ENCODE assay signal across 10 mouse cellular contexts in genomic region chr15:79697011-79697410, GRCm38 (mm10). TPM values are rescaled to one million over a fixed set of nuclear protein-coding genes. Genes with fewer than 3 reads are reported as not detected.
DNase-seq lines count a peak whose midpoint lies in the region; ATAC-seq and TF ChIP-seq lines count a peak whose summit lies in the region.
"Had no signal": no experiment of that assay in that cellular context is flagged by ENCODE, and none has a peak within 500 bp of the region (broad histone marks: within the 10 kb centered on the region; RNA-seq: fewer than 3 reads in every experiment).

No protein-coding gene starts in this region.

- WGBS in neural tube, embryonic 13.5 days: 50% methylated on average over 6 of the region's 6 CpGs
- WGBS in forebrain, embryonic 13.5 days: 61% methylated on average over 6 of the region's 6 CpGs
- 62% methylated on average over 6 of the region's 6 CpGs for WGBS in kidney, embryonic 15.5 days
- WGBS in small intestine, adult 2 months: 55% methylated on average over 6 of the region's 6 CpGs

- TF ChIP-seq POLR2A in small intestine, adult 2 months (IDR thresholded peaks at IDR 0.05; ENCODE audit: low read depth, low read length): no peak

- H3K27ac ChIP-seq in neural tube, embryonic 13.5 days (replicated peaks): peak overlapping the region; percentile 61
- H3K27ac ChIP-seq in forebrain, embryonic 13.5 days: peak overlapping the region; percentile 80
- H3K27ac ChIP-seq in kidney, embryonic 15.5 days: peak overlapping the region; percentile 38; the same call in 1 of the 2 replicates
- H3K27ac ChIP-seq in small intestine, adult 2 months (ENCODE audit: insufficient read depth, low read depth, low read length): peak overlapping the region; percentile 28

- no peak overlapping the region; the same call in 1 of the 2 replicates for H3K9ac ChIP-seq in neural tube, embryonic 13.5 days
- H3K9ac ChIP-seq in forebrain, embryonic 13.5 days: no peak overlapping the region
- no peak overlapping the region for H3K9ac ChIP-seq in kidney, embryonic 15.5 days

- DNase-seq in neural tube, embryonic 10.5 days (ENCODE audit: extremely low spot score, low spot score): no peak
- DNase-seq in ovary, postnatal 10 days (ENCODE audit: low spot score): no peak
- no peak for DNase-seq in right cerebral cortex, postnatal 14 days
- DNase-seq in left cerebral cortex, adult 8-10 months (ENCODE audit: low spot score in 2 of 2): no peak
- DNase-seq: heart, postnatal 4 days had no signal

- ATAC-seq in neural tube, embryonic 13.5 days (ENCODE audit: low read depth): no peak; the same call in 1 of the 2 replicates
- ATAC-seq in forebrain, embryonic 13.5 days: peak; percentile 67
- peak; percentile 69 for ATAC-seq in kidney, embryonic 15.5 days (replicated peaks; ENCODE audit: low FRiP score)

- H3K27me3 ChIP-seq in neural tube, embryonic 13.5 days: no peaks in the 10 kb centered on the region
- no peaks in the 10 kb centered on the region for H3K27me3 ChIP-seq in forebrain, embryonic 13.5 days
- no peaks in the 10 kb centered on the region for H3K27me3 ChIP-seq in kidney, embryonic 15.5 days
- no peaks in the 10 kb centered on the region for H3K27me3 ChIP-seq in small intestine, adult 2 months (ENCODE audit: control insufficient read depth, insufficient read depth, low read length)

- H3K4me2 ChIP-seq in neural tube, embryonic 13.5 days: no peak overlapping the region
- H3K4me2 ChIP-seq in forebrain, embryonic 13.5 days: no peak overlapping the region
- H3K4me2 ChIP-seq in kidney, embryonic 15.5 days: no peak overlapping the region

- H3K36me3 ChIP-seq in neural tube, embryonic 13.5 days: no peaks in the 10 kb centered on the region; the same call in 1 of the 2 replicates
- peaks cover 31% of the 10 kb centered on the region for H3K36me3 ChIP-seq in forebrain, embryonic 13.5 days (ENCODE audit: poor library complexity, severe bottlenecking)
- H3K36me3 ChIP-seq in kidney, embryonic 15.5 days: peaks cover 20% of the 10 kb centered on the region; the same call in 1 of the 2 replicates
- H3K36me3 ChIP-seq in small intestine, adult 2 months (ENCODE audit: control insufficient read depth, insufficient read depth, low read length): peaks cover 2% of the 10 kb centered on the region; the same call in 1 of the 2 replicates

- peaks cover 35% of the 10 kb centered on the region for H3K4me1 ChIP-seq in neural tube, embryonic 13.5 days (replicated peaks)
- H3K4me1 ChIP-seq in forebrain, embryonic 13.5 days: peaks cover 32% of the 10 kb centered on the region
- H3K4me1 ChIP-seq in kidney, embryonic 15.5 days: peaks cover 35% of the 10 kb centered on the region
- peaks cover 15% of the 10 kb centered on the region; the same call in 1 of the 2 replicates for H3K4me1 ChIP-seq in small intestine, adult 2 months (ENCODE audit: control insufficient read depth, insufficient read depth, insufficient read length, low read length)

- no peak overlapping the region for H3K4me3 ChIP-seq in neural tube, embryonic 13.5 days
- no peak overlapping the region for H3K4me3 ChIP-seq in forebrain, embryonic 13.5 days
- no peak overlapping the region for H3K4me3 ChIP-seq in kidney, embryonic 15.5 days (replicated peaks)
- no peak overlapping the region for H3K4me3 ChIP-seq in small intestine, adult 2 months (ENCODE audit: low read depth, low read length)
- H3K4me3 ChIP-seq: myocyte had no signal

- H3K9me3 ChIP-seq in neural tube, embryonic 13.5 days: no peaks in the 10 kb centered on the region
- no peaks in the 10 kb centered on the region for H3K9me3 ChIP-seq in forebrain, embryonic 13.5 days (replicated peaks)
- H3K9me3 ChIP-seq in kidney, embryonic 15.5 days (replicated peaks): no peaks in the 10 kb centered on the region

- no peak for TF ChIP-seq CTCF in small intestine, adult 2 months (IDR thresholded peaks at IDR 0.05; ENCODE audit: extremely low read depth, insufficient read length, insufficient replicate concordance, low read depth, low read length)

RNA-seq across cellular contexts. Expression of gene Gtpbp1, which starts 6.4 kb away (rescaled TPM):
- polyA plus RNA-seq in neural tube, embryonic 13.5 days (2015; fragmentation: Nextera tagmentation; extraction: Ambion mirVana): 38.1 and 40.9 TPM in 2 replicates
- 47.2 and 50.9 TPM in 2 replicates for polyA plus RNA-seq in forebrain, embryonic 13.5 days (2015; fragmentation: Nextera tagmentation; extraction: Ambion mirVana)
- 32.6 and 36.5 TPM in 2 replicates for polyA plus RNA-seq in kidney, embryonic 15.5 days (2015; fragmentation: Nextera tagmentation; extraction: Ambion mirVana)
- polyA plus RNA-seq in small intestine, adult 2 months (2012; rRNA removed): 18.6 and 34.9 TPM in 2 replicates
- 10 to 100 TPM; 48.5 to 60.5 (median 55.9) TPM for total RNA-seq in left cerebral cortex, adult 8-10 months (2022)

RNA-seq across cellular contexts. Expression of gene Josd1, which starts 9.3 kb away (rescaled TPM):
- 20.9 and 21.3 TPM in 2 replicates for polyA plus RNA-seq in neural tube, embryonic 13.5 days (2015; fragmentation: Nextera tagmentation; extraction: Ambion mirVana)
- polyA plus RNA-seq in forebrain, embryonic 13.5 days (2015; fragmentation: Nextera tagmentation; extraction: Ambion mirVana): 17.9 and 18.7 TPM in 2 replicates
- 19.0 and 21.1 TPM in 2 replicates for polyA plus RNA-seq in kidney, embryonic 15.5 days (2015; fragmentation: Nextera tagmentation; extraction: Ambion mirVana)
- polyA plus RNA-seq in small intestine, adult 2 months (2012; rRNA removed): 9.5 and 14.2 TPM in 2 replicates
- 10 to 100 TPM; 56.0 to 62.3 (median 60.6) TPM for total RNA-seq in left cerebral cortex, adult 8-10 months (2022)

RNA-seq across cellular contexts. Expression of gene Tomm22, which starts 26.4 kb away (rescaled TPM):
- 263 and 294 TPM in 2 replicates for polyA plus RNA-seq in neural tube, embryonic 13.5 days (2015; fragmentation: Nextera tagmentation; extraction: Ambion mirVana)
- 288 TPM in 2 replicates for polyA plus RNA-seq in forebrain, embryonic 13.5 days (2015; fragmentation: Nextera tagmentation; extraction: Ambion mirVana)
- 249 and 266 TPM in 2 replicates for polyA plus RNA-seq in kidney, embryonic 15.5 days (2015; fragmentation: Nextera tagmentation; extraction: Ambion mirVana)
- polyA plus RNA-seq in small intestine, adult 2 months (2012; rRNA removed): 13.8 and 21.7 TPM in 2 replicates
- 100 to 1,000 TPM in 2 of 4 experiments, 10 to 100 TPM in 2; 87.9 to 109 (median 103) TPM for total RNA-seq in left cerebral cortex, adult 8-10 months (2022)

RNA-seq across cellular contexts. Expression of gene Cby1, which starts 38.0 kb away (rescaled TPM):
- 82.6 and 85.6 TPM in 2 replicates for polyA plus RNA-seq in neural tube, embryonic 13.5 days (2015; fragmentation: Nextera tagmentation; extraction: Ambion mirVana)
- polyA plus RNA-seq in forebrain, embryonic 13.5 days (2015; fragmentation: Nextera tagmentation; extraction: Ambion mirVana): 103 and 109 TPM in 2 replicates
- polyA plus RNA-seq in kidney, embryonic 15.5 days (2015; fragmentation: Nextera tagmentation; extraction: Ambion mirVana): 51.5 and 56.6 TPM in 2 replicates
- polyA plus RNA-seq in small intestine, adult 2 months (2012; rRNA removed): 3.1 and 5.6 TPM in 2 replicates
- 10 to 100 TPM; 42.9 to 48.2 (median 46.4) TPM for total RNA-seq in left cerebral cortex, adult 8-10 months (2022)

RNA-seq across cellular contexts. Expression of gene Fam227a, which starts 38.3 kb away (rescaled TPM):
- polyA plus RNA-seq in neural tube, embryonic 13.5 days (2015; fragmentation: Nextera tagmentation; extraction: Ambion mirVana): 5.3 and 6.2 TPM in 2 replicates
- polyA plus RNA-seq in forebrain, embryonic 13.5 days (2015; fragmentation: Nextera tagmentation; extraction: Ambion mirVana): 5.8 and 6.3 TPM in 2 replicates
- polyA plus RNA-seq in kidney, embryonic 15.5 days (2015; fragmentation: Nextera tagmentation; extraction: Ambion mirVana): 1.3 and 1.5 TPM in 2 replicates
- 0.06 and 0.25 TPM in 2 replicates for polyA plus RNA-seq in small intestine, adult 2 months (2012; rRNA removed)
- 10 to 100 TPM; 10.4 to 11.4 (median 10.6) TPM for total RNA-seq in left cerebral cortex, adult 8-10 months (2022)

Comparison
In these comparisons a context has a peak if more than half of its experiments do, and no peak if none do; other contexts are left out.
1. H3K27ac ChIP-seq: peak in every context shown above with its lines; median percentile 80 in forebrain, embryonic 13.5 days; 61 in neural tube, embryonic 13.5 days; 38 in kidney, embryonic 15.5 days; 28 in small intestine, adult 2 months.
2. RNA of gene Tomm22, which starts 26.4 kb away (polyA plus RNA-seq): 288 TPM in forebrain, embryonic 13.5 days, 263 to 294 TPM in neural tube, embryonic 13.5 days and 249 to 266 TPM in kidney, embryonic 15.5 days; 13.8 to 21.7 TPM in small intestine, adult 2 months; every median in the first group is over 10 times any median in the second.